Mouse (Mus musculus) ES-E14 (cell line): ENCODE measurements around the gene Ncoa7.

Source experiments
- CHD2 ChIP-seq: IDR thresholded peaks from 2 replicates; pipeline ENCODE4 v1.6.1; 2014; ENCODE audit warnings: mild to moderate bottlenecking, low read depth, low read length, inconsistent platforms
- ZNF384 ChIP-seq: IDR thresholded peaks from 2 replicates; pipeline ENCODE4 v1.6.1; 2012; ENCODE audit warnings: low read depth, low read length, inconsistent platforms

- TF ChIP-seq CHD2 (no peak), ZNF384 (no peak)
Observed at GRCm38 (mm10) chr10:30786103-30786754, 16.9 kb downstream of the Ncoa7 start.
